Mouse (Mus musculus) NIH3T3 (cell line): ENCODE results near the gene Plekho2.
A peak's percentile ranks its signal among the peaks of the same experiment; 100 is the strongest.

ENCODE experiments used
- DNase-seq: peaks from one replicate; pipeline ENCODE4 v3.0.0-alpha.2; 2012; ENCODE audit warnings: low read depth

Plekho2 gene

DNA sequence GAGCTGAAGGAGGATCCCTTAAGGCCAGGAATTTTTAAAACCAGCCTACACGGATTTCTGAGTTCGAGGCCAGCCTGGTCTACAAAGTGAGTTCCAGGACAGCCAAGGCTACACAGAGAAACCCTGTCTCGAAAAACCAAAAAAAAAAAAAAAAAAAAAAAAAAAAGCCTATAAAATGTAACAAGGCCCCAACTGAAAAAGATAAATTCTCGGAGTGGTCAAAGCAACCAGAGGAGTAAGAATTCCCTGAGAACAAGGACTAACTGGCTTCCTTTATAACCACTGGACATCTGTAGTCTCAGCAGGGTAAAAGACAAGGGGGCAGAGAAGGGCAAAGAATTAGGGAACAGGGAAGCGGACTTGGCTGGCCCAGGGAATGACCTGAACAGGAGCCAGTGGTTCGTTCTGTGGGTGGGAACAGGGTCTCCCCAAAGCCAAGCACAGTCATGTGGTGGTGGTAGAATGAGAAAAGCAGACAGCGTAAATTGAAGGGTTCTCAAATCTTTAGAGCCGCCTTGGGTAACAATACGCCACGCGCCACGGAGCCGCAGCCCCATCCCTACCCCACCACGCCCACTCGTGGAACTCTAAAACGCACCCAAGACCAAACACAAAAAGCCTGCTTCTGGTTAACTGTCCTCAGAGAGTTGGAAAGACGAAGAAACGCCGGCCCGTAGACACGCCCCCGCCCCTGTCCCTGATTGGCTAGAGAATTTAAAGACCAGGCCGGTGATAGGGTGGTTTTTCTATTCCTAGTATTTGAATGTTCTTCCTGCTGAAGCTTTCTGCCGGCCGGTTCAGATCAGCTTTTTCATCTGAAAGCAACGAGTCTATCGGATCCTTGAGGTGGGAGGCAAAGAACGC is 6.8 kb upstream of the Plekho2 start, which contains the start of gene Pif1:
Pif1 (plus strand) TSS at position 755 of the 864 bp plus-strand sequence.
- DNase-seq: peak; percentile 86

DNA sequence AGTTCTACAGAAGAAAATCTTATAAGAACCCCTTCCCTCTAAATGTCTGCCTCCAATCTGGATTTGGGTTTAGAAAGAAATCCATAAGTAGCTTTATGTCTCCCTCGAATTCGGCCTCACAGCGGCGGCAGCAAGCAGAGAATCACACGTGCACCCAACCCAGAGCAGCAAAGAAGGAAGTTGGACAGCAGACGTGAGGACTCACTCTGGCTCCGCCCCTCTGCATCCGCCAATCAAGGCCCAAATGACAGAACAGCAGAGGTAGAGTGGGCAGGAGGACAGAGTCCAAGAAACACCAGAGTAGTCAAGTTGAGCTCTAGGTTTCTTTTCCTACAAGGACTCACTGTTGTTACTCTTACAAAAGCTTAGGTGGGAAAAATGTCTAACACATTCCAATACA is 3.2 kb upstream of the Plekho2 start:
- DNase-seq: peak; percentile 30

DNA sequence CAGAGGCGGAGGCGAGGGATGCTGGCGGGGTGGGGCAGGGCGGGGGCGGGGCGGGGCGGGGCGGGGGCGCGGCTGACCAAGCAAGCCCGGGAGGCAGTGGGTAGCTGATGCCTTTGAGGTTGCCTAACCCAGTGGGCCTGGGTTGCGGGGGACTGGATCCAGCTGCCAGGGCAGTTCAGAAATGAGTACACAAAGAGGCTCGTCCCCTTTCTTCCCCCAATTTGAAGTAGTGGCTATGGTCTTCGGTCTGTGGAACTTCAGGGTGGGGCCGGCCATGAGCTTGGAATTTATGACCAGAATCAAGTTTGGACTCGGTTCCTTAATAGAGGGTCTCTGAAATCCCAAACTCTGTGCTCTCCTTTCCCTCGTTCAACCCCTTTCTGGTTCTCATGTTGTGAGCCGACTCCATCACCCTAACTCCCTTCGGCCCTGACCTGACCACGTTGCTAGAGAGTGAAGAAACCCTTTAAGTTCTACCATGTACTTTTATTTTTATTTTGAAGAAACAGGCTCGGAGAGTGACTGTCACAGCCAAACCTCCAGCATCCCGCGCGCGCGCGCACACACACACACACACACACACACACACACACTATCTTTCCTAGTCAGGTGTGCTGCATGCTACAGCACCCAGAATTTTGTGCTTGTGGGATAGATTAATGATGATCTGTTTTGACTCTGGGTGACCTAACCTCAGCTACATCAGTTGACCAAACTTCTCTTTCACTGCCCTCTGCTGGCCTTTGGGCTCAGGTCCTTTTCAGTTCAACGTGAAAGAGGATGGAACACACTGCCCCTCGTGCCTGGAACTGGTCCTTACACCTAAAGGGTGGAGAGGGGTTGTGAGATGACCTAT is 789 bp upstream of the Plekho2 start:
- DNase-seq: peak; percentile 91

DNA sequence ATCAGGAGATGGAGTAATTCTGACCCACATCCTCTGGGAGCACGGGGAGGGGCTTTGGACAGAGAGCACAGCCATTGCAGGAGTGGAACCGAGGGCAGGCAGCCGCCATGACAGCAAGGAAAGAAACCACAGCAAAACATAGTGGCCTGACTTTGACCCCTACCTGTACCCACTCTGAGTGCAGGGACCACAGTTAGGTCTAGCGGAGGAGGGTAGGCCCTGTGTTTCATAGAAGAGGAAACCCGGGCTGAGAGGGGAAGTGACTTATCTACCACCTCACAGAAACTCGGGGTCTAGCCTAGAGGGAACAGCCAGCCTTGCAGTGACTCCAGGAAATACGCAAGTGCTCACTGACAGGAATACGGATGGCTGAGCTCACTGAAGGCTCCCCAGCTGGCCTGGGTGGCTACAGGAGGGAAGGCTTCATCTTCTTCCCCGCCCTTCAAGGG is 1.0 kb downstream of the Plekho2 start:
- peak; percentile 53 for DNase-seq

DNA sequence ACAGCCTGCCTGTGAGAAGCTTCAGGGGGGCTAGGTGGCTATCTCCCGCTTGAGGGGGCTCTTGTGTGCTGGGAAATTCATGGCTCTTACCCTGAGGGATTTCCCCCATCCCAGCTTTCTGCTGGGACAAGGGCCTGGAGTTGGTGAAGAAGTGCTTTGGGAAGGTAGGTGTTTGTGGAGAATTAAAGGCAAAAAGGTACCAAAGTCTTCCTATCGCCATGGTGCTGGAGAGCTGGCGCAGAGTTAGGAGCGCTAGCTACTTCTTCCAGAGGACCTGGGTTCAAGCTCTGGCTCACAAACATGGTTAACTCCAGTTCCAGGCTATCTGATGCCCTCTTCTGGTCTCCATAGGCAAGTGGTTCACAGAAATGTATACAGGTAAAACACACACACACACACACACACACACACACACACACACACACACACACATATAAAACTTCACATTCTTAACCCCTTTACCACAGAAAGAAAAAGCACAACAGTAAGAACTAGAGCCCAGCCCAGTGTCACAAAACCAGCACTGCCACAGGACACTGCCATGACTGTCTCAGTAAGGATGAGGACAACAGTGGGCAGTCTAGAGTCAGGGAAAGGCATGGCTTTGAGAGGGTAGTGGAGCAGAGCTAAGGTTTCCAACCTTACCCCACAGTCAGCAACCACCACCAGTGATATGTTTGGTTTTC is 2.2 kb downstream of the Plekho2 start:
- DNase-seq: peak; percentile 50

DNA sequence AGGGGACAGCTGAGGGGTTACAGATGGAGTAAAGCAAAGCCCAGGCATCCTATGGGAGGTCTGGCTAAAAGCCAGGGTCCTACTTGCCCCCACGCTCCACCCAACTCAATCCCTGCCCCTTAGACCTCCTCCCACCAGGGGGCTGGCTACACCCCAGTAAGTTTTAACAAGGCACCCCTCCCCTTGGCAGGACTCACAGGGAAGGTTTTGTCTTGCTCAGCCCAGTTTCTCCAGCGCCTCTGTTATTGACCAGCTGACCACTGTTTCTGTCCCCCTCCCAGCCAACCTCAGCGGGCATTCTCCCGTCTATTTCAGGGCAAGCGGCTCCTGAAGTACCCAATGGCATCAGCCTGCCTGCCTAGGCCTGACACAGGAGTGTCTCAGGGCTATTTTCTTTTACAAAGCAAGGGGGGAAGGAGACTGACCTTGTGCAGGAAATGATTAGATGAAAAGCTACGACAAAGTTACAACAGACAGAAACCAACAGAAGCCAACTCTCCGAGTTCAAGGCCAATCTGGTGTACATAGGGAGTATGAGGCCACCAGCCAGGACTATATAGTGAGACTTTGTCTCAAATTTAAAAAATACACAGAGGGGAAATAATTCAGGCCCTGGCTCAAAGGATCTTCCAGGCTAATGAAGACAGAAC is 2.9 kb downstream of the Plekho2 start:
- DNase-seq: peak; percentile 63

DNA sequence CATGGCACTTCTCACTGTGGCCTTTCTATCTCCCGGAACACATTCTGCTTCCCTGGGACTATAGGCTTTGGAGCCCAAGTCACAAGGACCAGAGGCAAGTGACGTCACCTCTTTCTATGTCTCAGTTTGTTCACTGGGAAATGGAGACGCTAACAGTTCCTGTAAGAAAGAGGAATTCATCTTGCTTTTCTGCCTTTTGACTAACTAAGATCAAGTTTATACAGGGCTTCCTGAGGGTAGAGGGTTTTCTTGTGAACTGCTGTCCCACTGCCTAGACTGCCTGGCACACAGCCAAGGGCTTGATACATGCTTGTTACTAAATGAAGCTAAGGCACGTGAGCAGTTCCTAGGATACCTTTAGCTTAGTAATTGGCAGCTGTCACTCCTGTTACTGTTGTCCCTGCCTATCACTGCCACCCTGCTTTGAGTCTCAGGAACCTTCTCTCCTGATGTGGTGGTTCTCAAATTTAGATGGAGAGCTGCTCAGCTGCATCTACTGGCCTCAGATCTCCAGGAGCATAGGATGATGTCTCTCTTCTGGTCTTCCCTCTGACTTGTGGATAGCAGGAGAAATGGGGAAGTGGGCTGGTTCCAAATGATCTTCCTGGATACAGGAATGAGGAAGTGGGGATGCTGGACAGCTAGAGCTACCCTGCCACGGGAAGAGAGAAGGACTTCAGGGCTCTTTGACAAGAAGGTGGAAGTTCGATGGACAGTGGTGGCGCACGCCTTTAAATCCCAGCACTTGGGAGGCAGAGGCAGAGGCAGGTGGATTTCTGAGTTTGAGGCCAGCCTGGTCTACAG is 4.2 kb downstream of the Plekho2 start:
- DNase-seq: peak; percentile 53

DNA sequence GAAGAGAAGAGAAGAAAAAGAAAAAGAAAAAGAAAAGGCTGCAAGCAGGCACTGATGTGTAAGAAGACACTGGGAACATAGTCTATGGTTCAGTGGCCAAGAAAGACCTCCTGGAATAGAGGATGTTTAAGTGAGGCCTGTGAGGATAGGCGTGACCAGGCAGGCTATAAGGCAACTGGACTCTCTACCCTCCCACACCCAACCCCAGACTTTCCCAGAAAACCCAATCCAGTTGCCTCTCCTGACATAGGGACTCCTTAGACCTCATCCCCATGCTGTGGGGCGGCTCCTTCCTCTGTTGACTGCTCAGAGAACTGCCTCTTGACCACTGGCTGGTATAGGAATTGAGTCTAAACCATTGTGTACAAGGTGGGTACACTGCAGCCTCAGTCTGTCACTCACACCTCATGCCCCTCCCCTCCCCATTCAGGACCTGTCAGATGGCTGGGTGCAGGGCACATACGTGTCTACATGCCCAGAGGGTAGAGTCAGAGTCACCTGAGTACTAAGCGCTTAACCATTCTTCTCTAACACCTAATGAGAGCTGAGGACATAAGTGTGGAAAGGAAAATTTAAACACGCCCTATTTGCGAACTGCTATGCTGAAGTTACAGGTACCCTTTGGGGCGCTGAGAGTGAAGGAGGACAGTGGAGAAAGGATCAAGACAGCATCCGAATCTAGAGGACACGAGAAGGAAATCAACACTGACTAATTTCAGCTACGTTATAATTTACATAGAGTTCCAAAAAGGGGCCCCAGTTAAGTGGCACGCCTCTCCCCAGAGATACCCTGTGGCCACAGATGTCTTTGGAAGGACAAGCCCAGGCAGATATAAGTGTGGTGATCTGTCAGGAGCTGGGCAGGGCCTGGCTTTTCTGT is 5.1 kb downstream of the Plekho2 start:
- DNase-seq: no peak

DNA sequence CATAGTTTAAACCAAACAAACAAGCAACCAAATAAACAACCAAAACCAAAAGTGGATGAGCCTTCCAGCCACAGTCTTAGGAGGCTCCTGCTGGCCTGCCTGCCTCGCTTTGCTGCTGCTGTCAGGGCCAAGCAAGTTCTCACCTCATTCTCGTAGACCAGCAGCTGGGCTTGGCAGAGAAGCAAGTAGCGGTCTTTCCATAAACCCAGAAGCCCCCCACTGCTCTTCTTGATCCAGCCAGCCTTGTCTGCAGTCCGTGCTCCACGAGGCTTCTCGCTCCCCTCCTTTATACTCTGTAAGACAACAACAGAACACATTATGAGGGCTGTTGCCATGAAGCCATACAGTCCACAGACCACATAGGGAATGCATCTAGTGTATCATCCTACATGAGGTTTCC is 7.0 kb downstream of the Plekho2 start:
- DNase-seq: no peak

DNA sequence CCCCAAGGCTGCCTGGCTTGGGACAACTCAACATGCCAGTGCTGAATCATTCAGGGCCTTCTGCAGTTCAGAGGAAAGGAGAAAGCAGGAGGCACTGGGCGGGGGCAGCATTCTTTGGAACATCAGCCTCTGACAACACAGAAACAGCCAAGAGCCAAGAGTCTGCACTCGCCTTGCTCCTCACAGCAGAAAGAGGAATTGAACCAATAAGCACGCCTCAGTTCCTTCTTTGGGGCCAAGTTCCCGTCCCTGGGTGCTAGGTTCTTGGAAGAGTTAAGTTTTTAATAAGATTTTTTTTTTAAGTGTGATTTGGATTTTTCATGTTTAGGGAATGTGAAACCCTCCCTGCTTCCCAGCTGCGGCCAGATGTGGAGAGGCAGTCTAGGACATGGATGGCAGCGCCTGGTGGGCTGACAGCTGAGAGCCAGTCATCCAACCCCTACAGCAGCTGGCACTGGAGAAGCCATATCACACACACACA is 10.3 kb downstream of the Plekho2 start:
- DNase-seq: peak; percentile 90

DNA sequence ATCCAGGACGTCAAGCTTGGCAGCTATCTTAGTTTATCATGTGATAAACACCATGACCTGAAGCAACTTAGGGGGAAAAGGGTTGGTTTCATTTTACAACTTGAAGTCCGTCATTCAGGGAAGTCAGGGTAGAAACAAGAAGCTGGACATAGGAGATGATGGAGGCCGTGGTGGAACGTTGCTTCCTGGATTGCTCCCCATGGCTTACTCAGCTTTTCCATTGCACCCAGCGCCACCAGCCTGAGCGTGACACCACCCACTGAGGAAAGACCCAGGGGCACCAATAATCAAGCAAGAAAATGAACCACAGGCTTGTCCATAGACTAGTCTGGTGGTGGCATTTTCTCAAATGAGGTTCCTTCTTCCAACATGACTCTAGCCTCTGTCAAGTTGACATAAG is 11.1 kb downstream of the Plekho2 start:
- DNase-seq: no peak

DNA sequence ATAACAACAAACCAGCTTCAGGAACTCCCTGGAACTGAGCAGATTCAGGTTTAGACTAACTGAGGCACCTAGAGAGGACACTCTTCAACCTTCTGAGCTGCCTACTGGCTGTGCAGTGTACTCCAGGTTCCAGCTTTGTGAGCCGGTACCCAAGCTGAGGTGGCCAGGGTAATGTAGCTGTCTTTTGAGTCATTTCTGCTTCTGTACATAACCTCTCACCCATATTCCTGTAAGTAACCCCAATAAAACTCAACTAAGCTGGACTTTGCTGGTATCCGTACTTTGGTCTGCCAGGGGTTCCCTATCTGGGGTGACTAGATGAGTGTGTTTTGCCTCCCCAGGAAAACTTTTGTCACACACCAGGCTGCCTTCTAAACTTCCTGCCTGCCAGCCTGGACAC is 15.1 kb downstream of the Plekho2 start:
- no peak for DNase-seq

DNA sequence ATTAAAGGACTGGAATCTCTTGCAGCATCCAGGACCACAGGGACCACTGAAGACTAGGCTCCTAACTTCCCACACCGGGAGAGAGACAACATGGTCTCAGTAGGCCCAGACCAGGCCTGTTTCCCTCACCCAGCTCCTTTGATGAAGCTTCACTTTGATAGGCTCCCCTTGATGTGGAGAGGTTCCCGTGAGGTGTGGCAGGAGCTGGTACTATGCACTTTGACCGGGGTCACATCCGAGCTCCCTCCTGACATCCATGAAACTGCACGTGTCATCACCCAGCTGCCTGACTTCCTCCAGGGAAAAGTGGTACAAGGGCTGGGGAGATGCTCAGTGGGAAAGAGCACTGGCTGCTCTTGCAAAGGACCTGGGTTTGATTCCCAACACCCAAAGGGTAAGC is 16.8 kb downstream of the Plekho2 start:
- DNase-seq: no peak

DNA sequence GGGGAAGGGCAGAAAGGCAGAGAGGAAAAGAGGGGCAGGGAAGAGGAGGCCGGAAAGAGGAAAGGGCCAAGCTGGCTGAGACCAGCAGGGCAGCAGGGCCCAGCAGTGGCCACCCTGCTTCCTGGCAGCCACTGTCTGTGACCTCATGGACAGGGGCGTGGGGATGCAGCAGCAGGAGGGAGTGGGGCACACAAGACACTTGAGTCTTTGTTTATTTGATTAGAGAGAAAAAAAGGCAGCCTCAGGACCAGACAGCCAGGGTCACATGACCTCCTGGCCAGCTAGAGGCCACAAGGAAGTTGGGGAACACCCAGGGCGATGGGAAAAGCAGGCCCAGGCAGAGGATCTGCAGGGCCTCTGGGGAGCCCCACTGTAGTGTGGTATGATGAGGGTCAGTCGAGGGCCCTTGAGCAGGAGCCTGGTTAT is 17.7 kb downstream of the Plekho2 start:
- peak; percentile 50 for DNase-seq

DNA sequence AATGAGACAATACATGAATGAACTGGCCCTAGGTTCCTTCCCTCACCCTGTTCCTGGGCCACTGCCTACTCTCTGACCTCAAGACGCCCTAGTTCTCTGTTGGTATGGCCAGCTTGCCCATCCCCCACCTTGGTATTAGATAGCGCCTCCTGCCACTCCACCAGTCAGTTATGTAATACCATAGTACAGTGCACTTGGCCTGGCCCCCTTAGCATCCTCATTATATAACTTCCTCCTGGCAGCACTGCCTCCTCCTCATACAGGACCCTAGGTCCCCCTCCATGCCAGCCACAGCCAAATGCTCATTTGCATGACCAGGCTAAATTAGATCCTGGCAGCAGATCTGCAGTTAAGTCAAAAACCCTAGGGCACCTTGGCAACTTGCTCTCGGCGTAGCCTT is 18.8 kb downstream of the Plekho2 start:
- no peak for DNase-seq

DNA sequence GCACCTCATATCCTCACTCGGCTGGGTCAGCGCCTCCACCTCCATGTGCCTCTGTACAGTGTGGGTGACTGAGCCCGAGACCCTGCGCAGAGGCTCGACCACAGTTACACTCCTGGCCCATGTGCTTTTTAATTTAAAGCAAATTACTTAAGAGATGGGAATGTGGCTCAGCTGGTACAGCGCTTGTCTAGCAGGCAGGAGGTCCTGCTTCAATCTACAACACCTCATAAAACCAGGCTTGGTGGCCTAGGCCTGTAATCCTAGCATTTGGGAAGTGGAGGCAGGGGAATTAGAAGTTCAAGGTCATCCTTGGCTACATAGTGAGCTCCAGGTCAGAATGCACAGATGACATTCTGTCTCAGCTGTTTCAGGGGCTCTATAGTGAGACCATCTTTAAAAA is 21.0 kb downstream of the Plekho2 start:
- DNase-seq: no peak

DNA sequence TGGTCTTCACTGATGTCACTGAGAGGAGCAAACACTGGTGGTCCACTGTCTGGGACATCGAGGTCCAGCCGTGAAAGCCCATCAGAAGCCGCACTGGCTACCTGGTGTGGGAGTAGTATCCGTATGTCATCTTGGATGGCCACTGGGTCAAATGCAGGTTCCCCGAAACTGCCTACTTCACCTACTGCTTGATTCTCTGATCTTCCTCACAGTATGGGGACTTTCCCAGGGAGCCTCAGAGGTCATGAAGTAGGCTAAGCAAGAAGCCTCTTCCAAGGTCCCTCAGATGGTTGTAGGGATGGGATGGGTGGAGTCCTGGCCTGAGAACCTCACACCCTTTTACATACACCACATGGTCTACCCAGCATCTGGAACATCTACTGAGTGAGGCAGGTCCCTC is 22.9 kb downstream of the Plekho2 start:
- DNase-seq: no peak

DNA sequence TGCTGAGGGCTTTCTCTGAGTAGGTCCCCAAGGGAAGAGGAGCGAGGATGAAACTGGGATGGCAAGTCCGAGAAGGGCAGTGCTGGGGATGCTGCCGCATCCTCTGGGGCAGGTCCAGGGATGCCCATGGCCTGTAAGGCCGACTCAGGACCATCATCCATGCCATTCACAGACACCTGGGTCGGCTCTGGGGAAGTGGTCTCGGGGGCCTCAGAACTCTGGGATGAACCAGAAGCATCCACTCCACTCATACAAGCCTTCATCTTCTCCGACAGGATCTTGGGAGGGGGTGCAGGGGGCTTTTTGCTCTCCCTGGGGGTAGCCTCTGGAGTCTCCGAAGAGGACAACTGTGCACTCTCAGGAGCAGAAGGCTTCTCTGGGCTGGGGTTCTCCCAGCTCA is 23.5 kb downstream of the Plekho2 start:
- no peak for DNase-seq

DNA sequence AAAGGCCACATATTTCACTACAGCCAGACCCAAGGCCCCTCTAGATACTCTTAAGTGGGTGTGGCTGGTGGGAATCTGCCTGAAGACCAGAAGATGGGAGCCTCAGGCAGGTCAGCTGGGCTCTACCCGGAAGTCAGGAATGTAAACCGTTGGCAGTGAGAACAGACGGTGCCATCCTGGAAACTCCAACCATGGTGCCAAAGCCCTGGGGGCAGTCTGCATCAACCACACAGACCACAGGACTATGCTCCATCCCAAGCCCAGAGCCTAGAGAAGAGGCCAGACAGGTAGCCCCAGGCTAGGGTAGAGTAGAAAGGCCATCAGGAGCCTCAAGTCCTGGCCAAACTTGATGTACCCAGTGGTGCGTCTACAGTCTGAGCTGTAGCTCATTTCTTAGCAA is 24.2 kb downstream of the Plekho2 start:
- DNase-seq: no peak

DNA sequence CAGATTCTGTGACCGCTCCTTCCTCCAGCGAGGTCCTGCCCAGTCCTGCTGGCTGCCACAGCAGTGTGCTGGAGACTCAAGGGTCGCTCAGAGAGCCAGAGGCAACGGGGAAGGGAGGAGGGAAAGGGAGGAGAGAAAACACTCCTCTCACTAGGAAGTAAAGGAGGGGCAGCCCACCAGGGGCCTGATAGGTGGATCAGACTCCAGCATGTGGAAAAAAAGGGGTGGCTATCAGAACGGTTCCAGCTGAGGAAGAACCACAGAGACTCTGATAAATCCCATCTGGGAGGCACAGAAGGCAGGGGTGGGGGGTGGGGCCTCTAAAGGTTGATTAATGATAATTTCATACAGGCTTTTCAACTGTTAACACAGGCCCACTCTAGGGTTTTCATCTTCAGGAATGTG is 24.8 kb downstream of the Plekho2 start:
- peak; percentile 35 for DNase-seq
